In the genomic region with DNA sequence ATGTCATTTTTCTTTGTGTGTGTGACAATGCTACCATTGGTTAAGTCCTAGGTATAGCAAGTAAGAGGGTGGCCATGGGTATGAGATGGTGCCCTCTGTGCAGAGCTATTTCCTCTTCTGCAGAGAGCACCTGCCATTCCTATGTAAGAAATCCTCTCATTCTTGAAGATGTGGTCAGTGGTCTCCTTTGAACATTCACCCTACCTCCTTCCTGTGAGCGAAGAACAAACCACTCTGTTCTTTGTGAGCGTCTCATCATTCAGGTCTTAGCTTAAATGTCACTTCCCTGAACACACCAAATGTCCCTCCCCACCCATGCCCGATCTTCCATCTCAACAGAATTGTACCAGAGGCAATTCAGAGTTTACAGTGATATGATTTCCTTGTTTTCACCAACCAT, we compare ENCODE assay signal across 14 mouse cellular contexts.
"Had no signal": no experiment of that assay in that cellular context is flagged by ENCODE, and none has a peak within 500 bp of the region (broad histone marks: within the 10 kb centered on the region; RNA-seq: fewer than 3 reads in every experiment).

No protein-coding gene starts in this region.

- H3K36me3 ChIP-seq: intestine, embryonic 15.5 days; limb, embryonic 15.5 days had no signal

- H3K4me3 ChIP-seq: intestine, embryonic 15.5 days; limb, embryonic 15.5 days; liver, embryonic 12.5 days; megakaryocyte, embryonic 14.5 days; midbrain, embryonic 12.5 days had no signal

- DNase-seq: kidney, adult 18-20 months; kidney, postnatal 25 days; layer of hippocampus, adult 9-11 months; layer of hippocampus, postnatal 36 days; lung, embryonic 14.5 days; lung, postnatal 10 days; lung, postnatal 4 days; right cerebral cortex, postnatal 14 days had no signal

- ATAC-seq: liver, embryonic 12.5 days; midbrain, embryonic 16.5 days had no signal

- H3K4me1 ChIP-seq: intestine, embryonic 15.5 days; limb, embryonic 15.5 days had no signal

- H3K27me3 ChIP-seq: intestine, embryonic 15.5 days; limb, embryonic 15.5 days; liver, embryonic 12.5 days; megakaryocyte, embryonic 14.5 days had no signal

- H3K27ac ChIP-seq: intestine, embryonic 15.5 days; limb, embryonic 15.5 days; liver, embryonic 12.5 days; midbrain, embryonic 12.5 days had no signal
